Mouse (Mus musculus) layer of hippocampus, adult 9-11 months (tissue): ENCODE measurements at regions not wholly inside any gene's neighbourhood (a gene's known extent, or its start where the extent isn't known, plus 50 kb on each side); places are given as distances from the start of the nearest gene placed in this dataset.

Experiments used
- DNase-seq: peaks from one replicate; pipeline ENCODE4 v3.0.0; 2022

DNA sequence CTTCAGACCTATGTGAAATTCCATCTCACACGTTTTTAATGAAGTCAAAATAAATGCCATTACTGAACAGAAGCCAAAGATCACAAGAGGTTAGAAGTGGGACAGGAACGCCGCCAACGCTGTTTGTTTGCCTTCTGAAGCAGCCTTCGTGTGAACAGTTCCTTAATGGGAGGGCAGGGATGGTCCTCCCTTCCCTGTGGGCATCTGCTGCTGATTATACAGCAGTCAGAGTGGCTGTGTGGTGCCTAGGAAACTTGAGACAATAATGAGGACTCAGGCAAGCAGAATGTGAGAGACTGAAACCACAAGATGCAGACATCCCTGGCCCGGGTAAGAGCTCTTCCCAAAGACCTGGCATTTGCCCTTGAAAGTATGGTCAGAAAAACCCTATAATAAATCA lies 164.3 kb downstream of the Cxcl12 start:
- DNase-seq, result no peak

DNA sequence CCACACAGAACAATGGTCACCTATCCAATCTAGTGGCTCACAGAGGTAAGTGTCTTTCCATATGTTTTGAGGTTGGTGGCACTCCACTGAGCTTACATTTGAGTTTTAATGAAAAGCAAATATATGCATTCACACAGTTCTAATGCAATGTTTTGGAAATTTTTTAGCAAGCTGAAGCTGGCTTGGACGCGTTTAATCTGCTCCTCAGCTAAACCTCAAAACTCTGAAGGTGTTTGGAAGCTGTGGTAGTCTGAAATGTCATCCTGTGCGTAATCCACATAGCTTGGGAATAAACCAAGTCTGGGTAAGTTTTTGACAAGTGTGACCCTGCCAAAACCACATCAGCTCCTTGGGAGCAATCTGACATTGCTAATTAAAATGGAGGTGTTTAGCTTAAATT lies 173.8 kb downstream of the Cxcl12 start:
- no peak for DNase-seq

GRCm38 (mm10) chr6:117347356-117347755 lies 179.0 kb downstream of the Cxcl12 start:
- DNase-seq, result no peak

DNA sequence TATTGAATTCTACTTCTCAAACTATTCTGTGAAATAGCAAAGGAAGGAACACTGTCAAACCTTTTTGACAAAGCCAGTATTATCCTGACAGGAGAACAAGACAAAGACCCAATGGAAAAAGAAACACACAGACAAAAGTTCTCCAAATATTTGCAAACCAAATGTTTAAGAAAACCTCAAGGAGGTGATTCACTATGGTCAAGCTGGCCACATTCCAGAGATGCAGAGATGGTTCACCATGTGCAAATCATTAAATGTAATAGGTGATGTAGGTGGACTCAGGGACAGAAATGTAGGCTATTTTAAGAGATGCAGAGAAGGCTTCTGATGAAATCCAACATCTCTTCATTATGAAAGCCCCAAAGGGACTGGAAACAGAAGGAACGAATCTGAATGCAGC lies 183.5 kb downstream of the Cxcl12 start:
- DNase-seq, result no peak

GRCm38 (mm10) chr6:117353091-117353490 lies 184.8 kb downstream of the Cxcl12 start:
- no peak for DNase-seq

GRCm38 (mm10) chr6:117356101-117356500 lies 187.8 kb downstream of the Cxcl12 start:
- DNase-seq, result peak; percentile 9

DNA sequence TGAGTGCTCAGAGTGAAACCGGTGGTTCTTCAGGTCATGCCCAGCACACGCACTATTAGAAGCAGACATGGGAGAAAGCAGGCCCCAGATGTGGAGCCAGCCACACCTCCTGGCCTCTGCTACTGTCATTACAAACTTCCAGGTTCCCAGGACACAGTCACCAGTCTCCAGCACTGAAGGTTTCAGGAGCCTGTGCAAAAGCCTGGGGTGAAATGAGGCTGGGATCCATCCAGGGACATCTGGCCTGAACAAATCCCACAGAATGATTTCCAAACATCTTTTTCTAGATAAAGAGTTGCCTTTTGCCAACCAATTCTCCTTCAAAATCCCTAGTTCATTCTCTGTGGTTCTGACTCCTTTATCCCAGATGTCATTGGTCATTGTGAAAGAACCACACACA lies 191.1 kb downstream of the Cxcl12 start:
- no peak for DNase-seq

DNA sequence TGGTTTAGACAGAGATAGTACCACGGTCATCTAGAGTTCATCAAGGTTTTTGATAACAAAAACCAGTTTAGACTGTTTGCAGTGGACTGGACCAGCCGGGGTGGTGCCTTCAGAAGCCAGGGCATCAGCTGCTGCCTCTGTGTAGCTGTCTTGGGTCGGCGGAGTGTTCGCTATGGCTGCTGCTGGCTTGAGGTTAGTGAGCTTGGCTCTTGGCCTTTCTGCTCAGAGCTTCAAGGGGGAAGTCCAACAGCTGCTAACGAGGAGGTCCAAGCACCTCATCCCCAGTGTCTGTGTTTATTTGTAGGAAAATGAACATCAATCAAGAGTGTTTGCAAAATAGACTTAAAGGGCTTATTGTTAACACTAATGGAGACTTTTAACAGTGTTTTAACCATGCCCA lies 198.2 kb downstream of the Cxcl12 start:
- DNase-seq, result no peak

- DNase-seq, result no peak
Observed at GRCm38 (mm10) chr6:117375989-117376388, 207.7 kb downstream of the Cxcl12 start.

GRCm38 (mm10) chr6:117379904-117380303 lies 211.6 kb downstream of the Cxcl12 start:
- DNase-seq, result no peak

DNA sequence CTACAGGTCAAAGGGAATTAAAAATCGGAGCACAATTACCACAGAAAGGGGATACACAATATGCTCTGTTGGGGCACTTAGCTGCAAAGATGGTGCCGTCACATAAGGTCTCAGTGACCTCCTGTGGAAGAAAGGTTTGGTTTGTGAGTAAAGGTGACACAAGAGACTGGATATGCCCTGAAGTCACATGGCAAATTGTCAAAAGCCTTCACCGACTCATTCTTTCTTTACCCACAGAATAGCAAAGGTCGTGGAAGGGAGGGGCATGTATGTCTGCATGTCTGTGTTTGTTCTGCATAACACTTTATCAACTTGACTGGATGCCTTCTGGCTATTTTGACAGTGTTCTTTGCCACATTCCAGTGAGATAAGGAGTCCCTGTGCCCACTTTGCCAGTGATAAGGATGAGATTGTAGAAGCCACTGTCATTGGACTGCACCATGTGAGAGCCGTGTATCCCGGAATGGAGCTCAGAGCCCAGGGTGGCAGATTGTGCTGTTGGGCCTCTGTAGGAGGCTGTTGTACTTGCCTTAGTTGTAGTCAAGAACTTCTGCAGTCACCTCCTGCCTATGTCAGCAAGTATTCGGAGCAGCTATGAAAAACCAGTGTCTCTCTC lies 222.0 kb downstream of the Cxcl12 start:
- no peak for DNase-seq

DNA sequence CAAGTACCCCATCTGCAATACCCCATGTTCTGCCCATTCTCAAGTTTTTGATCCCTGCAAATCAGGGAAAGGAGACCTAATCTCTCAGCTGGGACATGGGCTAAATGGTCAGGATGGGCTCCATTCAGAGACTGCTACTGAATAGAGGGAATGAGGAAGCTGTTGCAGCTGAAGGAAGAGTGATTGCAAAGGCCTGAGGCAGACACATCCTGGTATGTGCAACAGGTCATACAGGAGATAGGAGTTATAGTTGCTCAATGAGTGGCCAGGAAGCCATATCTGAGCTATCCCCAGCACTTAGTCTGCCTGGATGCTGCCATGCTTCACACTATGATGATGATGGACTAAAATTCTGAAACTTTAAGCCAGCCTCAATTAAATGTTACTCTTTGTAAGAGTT lies 225.1 kb downstream of the Cxcl12 start:
- no peak for DNase-seq

DNA sequence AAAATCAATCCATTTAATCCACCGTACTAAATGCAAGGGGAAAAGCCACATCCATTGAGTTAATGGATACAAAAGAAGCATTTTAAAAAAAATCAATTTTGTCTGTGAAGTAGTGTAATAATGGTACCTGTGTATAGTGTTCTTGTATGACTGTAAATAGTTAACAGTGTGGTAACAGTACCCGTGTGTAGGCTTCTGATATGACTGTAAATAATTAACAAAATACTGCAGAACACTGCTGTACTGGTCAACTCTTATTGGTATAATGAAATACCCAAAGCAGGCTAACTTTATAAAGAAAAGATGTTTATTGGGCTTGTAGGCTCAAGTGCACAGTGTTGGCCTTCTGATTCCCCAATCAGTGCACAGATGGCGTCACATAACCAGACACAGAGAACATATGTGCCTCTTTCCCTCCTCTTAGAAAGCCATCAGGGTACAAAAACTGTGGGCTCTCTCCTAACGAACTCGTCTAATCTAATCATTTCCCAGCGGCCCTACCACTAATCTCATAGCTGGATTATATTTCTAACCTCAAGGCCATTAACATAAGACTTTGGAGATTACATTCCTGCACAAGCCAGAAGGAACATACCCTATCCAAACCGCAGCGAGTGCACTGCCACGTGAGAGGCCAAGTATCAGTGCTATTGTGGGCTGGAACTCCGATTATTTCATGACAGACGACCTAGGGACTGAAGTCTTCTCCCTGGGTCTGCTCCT lies 237.4 kb downstream of the Cxcl12 start:
- peak; percentile 46 for DNase-seq

DNA sequence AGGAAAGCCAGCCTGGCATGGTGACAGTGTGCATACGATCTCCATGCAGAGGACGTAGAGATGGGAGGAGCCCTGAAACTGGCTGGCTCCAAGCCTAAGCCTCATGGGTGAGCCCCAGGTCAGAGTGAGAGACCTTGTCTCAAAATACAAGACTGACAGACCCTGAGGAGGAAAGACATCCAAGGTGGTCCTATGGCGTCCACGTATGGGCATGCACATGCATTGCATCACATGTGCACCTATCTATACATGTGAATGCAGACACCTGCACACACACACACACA lies 237.9 kb downstream of the Cxcl12 start:
- no peak for DNase-seq

DNA sequence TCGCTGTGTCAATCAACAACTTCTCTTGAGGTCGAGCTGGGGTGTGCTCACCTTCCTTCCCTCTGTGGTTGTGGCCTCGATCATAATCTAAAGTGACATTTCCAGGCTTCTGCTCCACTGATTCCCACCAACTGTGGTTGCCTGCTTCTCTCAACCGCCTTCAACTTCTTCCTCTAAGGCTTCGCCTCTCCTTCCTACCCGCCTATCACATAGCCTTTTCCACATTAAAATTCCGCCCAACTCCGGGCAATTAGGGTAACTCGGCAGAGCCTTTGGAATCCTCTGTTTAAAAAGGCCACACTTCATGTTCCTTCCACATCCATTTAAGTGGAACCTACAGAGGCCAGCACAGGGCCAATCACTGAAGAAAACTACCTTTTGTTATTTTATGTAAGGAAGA lies 238.4 kb downstream of the Cxcl12 start:
- no peak for DNase-seq

DNA sequence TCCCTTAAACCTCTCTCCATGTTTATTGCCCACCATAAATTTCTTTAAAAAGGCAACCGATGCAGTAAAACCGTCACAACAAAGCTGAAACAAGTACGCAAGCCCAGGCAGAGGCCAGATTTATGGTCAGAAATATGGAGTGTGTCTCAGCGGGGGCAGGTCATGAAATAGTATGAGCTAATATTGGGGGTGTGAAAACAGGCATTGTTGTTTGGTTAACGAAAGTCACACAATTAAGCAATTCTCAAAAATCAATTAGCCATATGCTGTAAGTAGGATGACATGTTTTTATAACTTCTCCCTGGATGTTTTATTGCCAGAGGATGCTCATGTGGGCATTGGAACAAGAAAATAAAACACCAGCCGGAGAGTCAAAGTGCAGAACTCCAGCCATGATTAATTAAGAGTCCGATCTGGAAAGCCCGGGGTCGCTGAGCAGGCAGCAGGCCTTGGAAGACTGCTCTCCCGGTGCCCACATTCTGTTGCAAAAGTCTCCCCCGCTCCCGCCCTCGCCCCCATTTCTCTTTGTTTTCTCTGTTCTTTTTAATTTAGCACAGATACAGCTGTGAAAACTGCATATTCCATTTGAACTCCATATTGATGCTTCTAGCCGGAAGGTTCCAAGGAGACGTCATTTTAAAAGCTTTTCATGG lies 239.0 kb downstream of the Cxcl12 start:
- peak; percentile 41 for DNase-seq

- DNase-seq, result no peak
Observed at GRCm38 (mm10) chr6:117407953-117408352, 239.6 kb downstream of the Cxcl12 start.

DNA sequence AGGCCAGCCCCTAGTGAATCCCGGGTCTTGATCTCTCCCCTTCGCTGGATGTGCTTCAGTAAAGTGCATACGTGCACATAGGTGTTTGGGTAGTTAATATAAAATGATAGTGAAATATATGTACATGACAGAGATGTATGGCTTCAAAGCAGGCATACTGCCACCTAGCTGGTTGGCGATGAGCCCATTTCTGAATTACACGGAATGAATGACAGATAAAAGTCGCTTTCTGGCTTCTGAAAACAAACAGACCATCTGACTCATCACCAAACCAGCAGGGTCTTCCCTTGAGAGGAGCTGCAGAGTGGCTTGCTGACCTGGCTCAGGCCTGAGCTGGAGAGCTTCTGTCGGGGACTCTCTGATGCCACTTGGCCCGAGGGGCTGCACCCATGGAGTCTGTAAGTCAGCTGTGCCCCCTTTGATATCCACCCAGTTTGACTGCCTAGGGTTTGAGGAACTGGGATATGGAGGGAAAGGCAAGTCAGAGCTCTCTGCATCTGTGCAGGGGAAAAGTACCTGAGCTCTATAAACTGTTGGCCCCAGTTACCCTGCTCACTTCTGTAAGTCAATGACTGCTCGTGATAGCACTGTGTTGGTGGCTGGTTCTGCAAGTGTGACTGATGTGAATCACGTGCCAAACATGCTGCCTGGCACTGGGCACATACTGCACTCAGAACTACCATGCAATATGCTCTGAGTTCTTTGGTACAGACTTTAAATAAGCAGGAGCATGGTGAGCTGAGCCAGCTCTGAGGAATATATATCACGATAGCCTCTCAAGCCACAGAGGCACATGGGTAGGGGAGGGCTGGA lies 240.8 kb downstream of the Cxcl12 start:
- DNase-seq, result no peak

DNA sequence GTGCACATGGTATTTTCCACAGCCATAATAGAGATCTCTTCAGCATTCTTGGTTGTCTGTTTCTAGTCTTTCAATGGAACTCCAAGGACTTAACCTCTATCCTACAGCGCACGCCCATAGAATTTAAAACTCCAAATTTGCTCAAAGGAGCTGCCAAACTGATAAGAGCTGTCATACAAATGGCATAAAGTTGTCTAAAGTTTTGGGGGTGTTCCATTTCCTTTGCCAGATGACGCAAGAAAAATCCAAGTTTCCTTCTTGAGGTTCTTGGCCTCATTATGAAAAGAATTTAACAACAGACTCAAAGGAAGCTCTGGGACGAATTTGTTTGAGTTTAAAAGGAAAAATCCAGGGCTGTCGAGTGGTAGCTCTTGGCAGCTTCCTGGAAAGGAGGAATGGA lies 246.6 kb downstream of the Cxcl12 start:
- no peak for DNase-seq

DNA sequence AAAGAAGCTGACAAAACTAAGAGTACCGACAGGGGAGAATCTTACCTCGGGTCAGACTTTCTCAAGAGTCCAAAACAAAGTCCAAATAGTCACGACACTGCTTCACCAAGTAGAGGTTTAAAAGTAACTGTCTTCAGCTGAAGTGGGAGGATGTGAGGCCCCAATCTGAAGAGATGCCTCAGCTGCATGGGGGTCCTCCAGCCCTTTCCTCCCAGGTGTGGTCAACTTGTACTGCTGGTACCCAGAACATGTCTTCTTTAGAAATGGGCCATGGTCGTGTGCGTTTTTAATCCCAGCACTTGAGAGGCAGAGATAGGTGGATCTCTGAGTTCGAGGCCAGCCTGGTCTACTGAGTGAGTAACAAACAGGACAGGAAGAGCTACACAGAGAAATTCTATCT lies 247.6 kb downstream of the Cxcl12 start:
- no peak for DNase-seq

DNA sequence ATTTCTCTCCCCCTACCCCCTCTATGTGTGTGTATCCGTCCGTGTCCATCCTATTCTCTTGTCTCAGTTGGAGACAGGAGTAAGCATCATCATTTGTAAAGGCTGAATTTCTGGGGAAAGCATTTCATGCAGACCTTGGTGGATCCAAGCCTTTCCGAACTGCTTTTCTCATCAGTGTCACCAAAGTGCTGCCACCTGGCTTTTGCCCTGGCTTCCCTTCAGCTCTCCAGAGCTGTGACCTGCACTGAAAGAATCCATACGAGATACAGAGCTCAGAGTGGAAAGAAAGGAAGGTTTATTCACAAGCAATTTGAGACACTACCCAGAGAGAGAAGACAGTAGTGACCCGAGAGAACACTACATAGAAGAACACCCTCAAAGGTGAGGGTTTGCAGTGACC lies 248.1 kb downstream of the Cxcl12 start:
- no peak for DNase-seq

DNA sequence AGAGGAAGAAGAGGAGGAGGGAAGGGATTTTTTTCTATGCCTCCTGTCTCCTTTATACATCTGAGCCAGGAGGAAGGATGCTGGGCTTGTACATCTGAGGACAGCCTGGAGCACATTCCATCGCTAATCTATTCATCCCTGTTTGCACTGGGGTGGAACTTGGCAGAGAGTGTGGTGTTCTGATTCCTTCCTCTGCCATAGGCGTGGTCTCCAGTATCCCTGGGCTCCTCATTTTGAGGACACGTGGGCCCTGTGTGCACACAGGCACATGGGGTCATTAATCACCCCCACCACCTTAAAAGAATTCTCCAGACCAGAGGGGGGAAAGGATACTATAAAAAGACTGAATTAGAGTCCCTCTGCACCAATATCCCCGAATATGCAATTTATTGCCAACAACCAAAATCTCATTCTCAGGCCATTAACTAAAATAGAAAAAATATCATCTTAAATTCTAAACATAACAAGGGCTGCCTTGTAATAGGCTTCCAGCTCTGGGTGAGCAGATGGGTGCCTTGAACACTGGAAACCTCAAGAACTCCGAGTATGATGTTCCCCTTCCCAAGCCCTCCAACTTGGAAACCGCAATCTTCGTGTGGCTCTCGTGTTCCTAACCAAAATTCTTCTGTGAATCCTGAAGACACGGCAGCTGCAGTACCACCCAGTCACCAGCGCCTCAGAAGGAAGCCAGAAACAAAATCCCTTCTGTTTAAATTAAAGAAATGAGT lies 254.7 kb downstream of the Cxcl12 start:
- DNase-seq, result no peak

GRCm38 (mm10) chr6:117426363-117426762 lies 258.0 kb downstream of the Cxcl12 start:
- no peak for DNase-seq
